Mouse (Mus musculus): ENCODE results near the gene Mindy4.

GRCm38 (mm10) chr6:55285218-55285617, 82.0 kb downstream of the Mindy4 start:
- no peak for TF ChIP-seq CTCF (IDR thresholded peaks at IDR 0.05; ENCODE audit: extremely low read depth, insufficient read depth, low read length)
- no peak for TF ChIP-seq POLR2A (IDR thresholded peaks at IDR 0.05; ENCODE audit: extremely low read depth, insufficient read depth, low read length)
